Mouse (Mus musculus) neural tube, embryonic 10.5 days (tissue): Measurements from ENCODE around the gene Spin4.

Source experiments
- DNase-seq: peaks from one replicate; pipeline ENCODE4 v3.0.0-alpha.2; 2017; ENCODE audit warnings: low spot score; ENCODE audit errors: extremely low spot score

Gene Spin4

GRCm38 (mm10) chrX:95026361-95026892 lies at the start of gene Spin4:
Gene Spin4, minus strand, starts transcription at chrX:95026682.
- DNase-seq, result peak; percentile 67

GRCm38 (mm10) chrX:95027907-95028306 lies 1.4 kb upstream of the Spin4 start:
- DNase-seq, result no peak

- no peak for DNase-seq
These were observed 612 bp downstream of the Spin4 start for GRCm38 (mm10) chrX:95025779-95026360.

- DNase-seq, result no peak
These were observed 14.4 kb downstream of the Spin4 start for GRCm38 (mm10) chrX:95012033-95012432.

- DNase-seq, result no peak
These were observed 27.6 kb downstream of the Spin4 start for GRCm38 (mm10) chrX:94998845-94999244.

GRCm38 (mm10) chrX:94994113-94994512 lies 32.4 kb downstream of the Spin4 start:
- no peak for DNase-seq

GRCm38 (mm10) chrX:94990903-94991302 lies 35.6 kb downstream of the Spin4 start:
- no peak for DNase-seq

- DNase-seq, result peak; percentile 41
These were observed 36.2 kb downstream of the Spin4 start for GRCm38 (mm10) chrX:94990080-94990825.
